Mouse (Mus musculus) retina, postnatal 7 days (tissue): ENCODE measurements around the gene Hist1h2bh.

Experiments used
- DNase-seq: peaks from one replicate; pipeline ENCODE4 v3.0.0-alpha.2; 2012; ENCODE audit warnings: low read depth, low spot score

Hist1h2bh gene

DNA sequence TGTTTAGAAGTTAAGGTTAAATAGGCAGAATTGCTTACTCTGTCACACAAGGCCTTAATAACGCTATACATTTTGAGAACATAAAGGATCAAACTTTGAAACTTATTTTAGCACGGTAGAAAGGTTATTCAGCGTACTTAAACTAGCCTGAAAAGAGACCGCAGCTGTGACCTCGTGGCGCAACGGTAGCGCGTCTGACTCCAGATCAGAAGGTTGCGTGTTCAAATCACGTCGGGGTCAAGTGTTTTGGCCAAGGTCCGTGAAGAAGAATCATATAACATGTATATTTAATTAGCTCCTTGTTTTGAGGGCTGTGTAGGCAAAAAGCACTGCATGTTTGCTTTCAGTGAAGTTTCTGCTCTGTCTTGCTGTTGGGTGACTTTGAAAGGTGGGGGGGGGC lies 36.8 kb downstream of the Hist1h2bh start:
- DNase-seq: no peak

DNA sequence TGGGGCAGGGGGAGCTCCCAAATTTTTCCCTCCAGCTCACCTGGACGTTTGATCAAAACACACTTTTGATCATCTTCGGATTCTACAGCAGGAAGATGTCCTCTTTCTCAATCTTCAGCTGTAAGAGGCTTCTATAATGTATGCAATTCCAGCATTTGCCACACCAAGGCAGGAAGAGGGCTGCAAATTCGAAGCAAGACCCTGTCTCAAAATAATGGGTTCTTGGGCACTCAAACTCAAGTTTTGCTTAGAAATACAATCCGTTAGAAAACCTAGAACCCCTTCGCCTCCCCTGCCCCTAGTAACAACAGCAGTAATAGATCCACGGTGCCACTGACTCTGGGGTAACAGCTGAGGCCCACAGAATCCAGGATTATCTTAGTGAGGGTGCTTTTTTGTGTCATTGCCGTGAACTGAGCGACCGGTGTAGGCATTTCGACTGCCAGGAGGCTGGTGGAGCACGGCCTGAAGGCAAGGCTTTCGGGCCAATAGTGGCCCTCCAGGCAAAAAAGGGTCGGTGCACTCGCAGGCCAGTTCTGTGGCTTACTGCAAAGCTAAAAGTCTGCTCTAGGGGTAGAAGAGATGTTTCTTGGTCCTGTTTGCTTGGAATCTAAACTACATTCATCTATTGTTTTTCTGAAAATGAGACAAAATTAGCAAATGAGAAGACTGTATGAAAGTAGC lies 37.4 kb downstream of the Hist1h2bh start:
- no peak for DNase-seq

DNA sequence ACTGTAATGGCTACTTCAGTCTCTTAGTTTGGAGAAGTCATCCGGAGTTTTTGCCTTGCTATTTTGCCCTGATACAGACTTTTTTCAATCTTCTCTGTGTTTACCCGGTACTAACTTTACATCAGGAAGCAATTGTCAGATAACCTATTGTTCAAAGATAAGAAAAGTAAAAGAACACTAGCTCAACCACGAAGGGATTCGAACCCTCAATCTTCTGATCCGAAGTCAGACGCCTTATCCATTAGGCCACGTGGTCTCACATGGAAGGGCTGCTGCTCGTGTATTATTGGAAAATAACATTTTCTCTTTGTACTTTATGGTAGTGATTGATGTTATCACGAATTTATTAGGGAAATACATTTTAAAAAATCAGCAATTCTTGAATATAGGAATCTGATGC lies 39.4 kb downstream of the Hist1h2bh start:
- no peak for DNase-seq

- no peak for DNase-seq
These were observed 40.3 kb downstream of the Hist1h2bh start for GRCm38 (mm10) chr13:23502916-23503315.

GRCm38 (mm10) chr13:23502031-23502567 lies 41.1 kb downstream of the Hist1h2bh start:
- no peak for DNase-seq

DNA sequence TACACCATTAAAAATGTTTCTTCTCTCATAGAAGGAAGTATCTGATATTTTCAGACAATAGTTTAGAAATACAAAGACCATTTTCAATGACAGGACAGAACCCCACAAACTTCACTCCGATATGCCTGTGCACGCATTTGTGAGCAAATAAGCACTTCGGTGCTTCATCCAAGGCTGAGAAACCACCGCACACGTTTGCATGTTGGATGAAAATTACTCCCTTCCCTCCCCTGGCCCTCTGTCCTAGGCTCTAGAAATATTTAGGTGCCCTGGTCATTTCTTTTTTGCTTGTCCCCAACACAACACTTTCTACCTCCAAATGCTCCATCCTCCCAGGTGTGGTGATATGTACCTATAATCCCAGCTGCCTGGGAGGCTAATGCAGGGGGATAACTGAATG lies 41.7 kb downstream of the Hist1h2bh start:
- no peak for DNase-seq

- no peak for DNase-seq
These were observed 42.6 kb downstream of the Hist1h2bh start for GRCm38 (mm10) chr13:23500424-23501200.

- DNase-seq: no peak
These were observed 43.2 kb downstream of the Hist1h2bh start for GRCm38 (mm10) chr13:23499943-23500342.

DNA sequence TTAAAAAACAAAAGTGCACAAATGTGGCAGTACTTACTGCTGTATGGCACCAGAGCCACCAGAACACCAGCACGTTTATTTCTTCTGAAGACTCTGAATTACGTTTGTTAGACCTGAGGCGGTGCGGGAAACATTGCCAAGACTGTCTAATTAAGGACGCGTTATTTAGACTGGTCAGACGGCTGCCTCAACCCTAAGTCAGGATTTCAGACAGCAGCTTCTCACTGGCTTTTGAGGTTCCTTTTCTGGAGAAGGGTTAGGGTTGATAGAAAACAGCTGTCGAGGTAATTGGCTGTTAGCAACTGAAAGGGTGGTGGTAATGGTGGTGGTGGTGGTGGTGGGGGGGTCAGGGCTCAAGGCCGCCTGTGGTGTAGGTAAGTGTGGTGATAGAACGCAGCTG lies 44.5 kb downstream of the Hist1h2bh start:
- no peak for DNase-seq

DNA sequence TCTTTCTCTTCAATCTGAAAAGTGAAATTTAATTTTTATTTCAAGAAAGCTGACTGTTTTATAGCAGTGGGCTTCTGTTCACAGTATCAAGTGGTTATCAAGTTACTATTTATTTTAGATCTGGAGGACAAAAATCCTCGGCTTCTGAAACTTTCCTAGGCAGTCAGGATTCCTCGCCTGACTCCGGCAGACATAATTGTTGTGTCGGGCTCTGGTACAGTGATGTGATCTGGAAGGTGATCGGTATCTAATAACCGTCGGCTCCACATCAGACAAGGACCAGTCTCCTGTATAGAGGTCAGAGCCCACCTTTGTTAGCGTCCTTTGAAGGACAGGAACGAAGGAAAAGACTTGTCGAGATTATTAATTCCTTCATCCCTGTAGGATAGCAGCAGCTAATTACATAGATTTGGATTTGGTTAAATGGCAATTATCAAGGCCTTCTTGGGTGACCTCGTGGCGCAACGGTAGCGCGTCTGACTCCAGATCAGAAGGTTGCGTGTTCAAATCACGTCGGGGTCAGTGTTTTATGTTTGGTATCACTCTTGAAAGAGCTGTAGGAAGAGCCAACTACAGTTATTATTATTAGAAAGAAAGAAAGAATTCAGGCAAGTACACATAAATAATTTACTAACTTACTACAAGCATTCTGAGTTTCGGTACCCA lies 45.4 kb downstream of the Hist1h2bh start:
- no peak for DNase-seq

GRCm38 (mm10) chr13:23495526-23495925 lies 47.7 kb downstream of the Hist1h2bh start:
- DNase-seq: no peak

- DNase-seq: no peak
These were observed 51.2 kb downstream of the Hist1h2bh start for GRCm38 (mm10) chr13:23491990-23492389.
